Mouse (Mus musculus) CH12.LX (cell line): Measurements from ENCODE around the gene Hsf5. TPM values are rescaled to one million over a fixed set of nuclear protein-coding genes. Genes with fewer than 3 reads are reported as not detected.

ENCODE experiments used
- DNase-seq: peaks from one replicate; pipeline ENCODE4 v3.0.0-alpha.2; 2013; ENCODE audit errors: extremely low read depth
- H3K27ac ChIP-seq: 2 replicates; pipeline ENCODE4 v1.5.1; 2012; ENCODE audit warnings: low read depth, mild to moderate bottlenecking, control low read depth, moderate library complexity; ENCODE audit not compliant: insufficient read depth
- H3K27me3 ChIP-seq: replicated peaks from 2 replicates; pipeline ENCODE3; 2012; ENCODE audit warnings: inconsistent platforms
- H3K36me3 ChIP-seq, 2 experiments: replicated peaks in 1 of 2; 2 replicates each; pipeline versions ENCODE3 to v1.6.1; 2012; ENCODE audit warnings: inconsistent platforms in 1 of 2, low read length in 1 of 2, mild to moderate bottlenecking in 1 of 2, mixed read lengths in 1 of 2, moderate library complexity in 1 of 2; ENCODE audit not compliant: control insufficient read depth in 1 of 2, insufficient read depth in 1 of 2
- H3K4me1 ChIP-seq, 2 experiments: 2 replicates each; pipeline ENCODE4 v1.6.1; 2012; ENCODE audit warnings: inconsistent platforms in 1 of 2, moderate library complexity in 1 of 2; ENCODE audit not compliant: insufficient read depth in 2 of 2, control insufficient read depth in 1 of 2
- H3K4me2 ChIP-seq: 2 replicates; pipeline ENCODE4 v1.6.1; 2012; ENCODE audit warnings: low read depth, mild to moderate bottlenecking, control low read depth; ENCODE audit not compliant: poor library complexity, insufficient read depth, severe bottlenecking
- H3K4me3 ChIP-seq, 3 experiments: fragments of 150-350 bp in 1 of 3; sonication (generic) in 1 of 3; replicated peaks in 1 of 3; 2 replicates each; pipeline versions ENCODE3 to v1.5.1; 2011 to 2012; ENCODE audit warnings: low read depth in 2 of 3, low read length in 2 of 3, mild to moderate bottlenecking in 2 of 3, moderate library complexity in 2 of 3, control low read depth in 1 of 3, improper control_type of control experiment in 1 of 3, inconsistent platforms in 1 of 3, mixed read lengths in 1 of 3; ENCODE audit not compliant: poor library complexity in 1 of 3
- H3K79me2 ChIP-seq: replicated peaks from 2 replicates; pipeline ENCODE4 v1.6.1; 2012; ENCODE audit warnings: mild to moderate bottlenecking, moderate library complexity; ENCODE audit not compliant: control insufficient read depth, poor library complexity, insufficient read depth, severe bottlenecking; ENCODE audit errors: extremely low read depth
- H3K9ac ChIP-seq: 2 replicates; pipeline ENCODE4 v1.6.1; 2012; ENCODE audit warnings: low read depth, mild to moderate bottlenecking, control low read depth, moderate library complexity; ENCODE audit not compliant: insufficient read depth
- H3K9me3 ChIP-seq: replicated peaks from 2 replicates; pipeline ENCODE3; 2012; ENCODE audit warnings: low read length, inconsistent platforms, mixed read lengths
- E2F4 ChIP-seq: IDR thresholded peaks from 2 replicates; pipeline ENCODE4 v1.6.1; 2011; ENCODE audit warnings: low read depth, low read length, improper control_type of control experiment; ENCODE audit not compliant: insufficient replicate concordance
- GABPA ChIP-seq: IDR thresholded peaks from 2 replicates; pipeline ENCODE4 v1.6.1; 2012; ENCODE audit warnings: low read depth, low read length, improper control_type of control experiment, inconsistent platforms; ENCODE audit not compliant: insufficient replicate concordance
- HCFC1 ChIP-seq: IDR thresholded peaks from 2 replicates; pipeline ENCODE4 v1.6.1; 2012; ENCODE audit warnings: low read depth, mild to moderate bottlenecking, inconsistent platforms, low read length, improper control_type of control experiment
- KAT2A ChIP-seq: IDR thresholded peaks from 2 replicates; pipeline ENCODE4 v1.6.1; 2012; ENCODE audit warnings: low read length, improper control_type of control experiment, inconsistent platforms; ENCODE audit not compliant: insufficient replicate concordance
- MAX ChIP-seq: IDR thresholded peaks from 2 replicates; pipeline ENCODE4 v1.6.1; 2011; ENCODE audit warnings: low read length, improper control_type of control experiment
- MAZ ChIP-seq: IDR thresholded peaks from 2 replicates; pipeline ENCODE4 v1.6.1; 2012; ENCODE audit warnings: low read depth, mild to moderate bottlenecking, inconsistent platforms, low read length, improper control_type of control experiment, moderate library complexity
- MXI1 ChIP-seq: IDR thresholded peaks from 2 replicates; pipeline ENCODE4 v1.6.1; 2011; ENCODE audit warnings: mild to moderate bottlenecking, low read depth, low read length, improper control_type of control experiment
- NELFE ChIP-seq: IDR thresholded peaks from 2 replicates; pipeline ENCODE4 v1.6.1; 2011; ENCODE audit warnings: low read depth, low read length, improper control_type of control experiment
- POLR2AphosphoS2 ChIP-seq: IDR thresholded peaks from 2 replicates; pipeline ENCODE4 v1.6.1; 2011; ENCODE audit warnings: low read depth, low read length, improper control_type of control experiment
- RAD21 ChIP-seq: IDR thresholded peaks from 2 replicates; pipeline ENCODE4 v1.6.1; 2011; ENCODE audit warnings: low read depth, mild to moderate bottlenecking, low read length, improper control_type of control experiment, moderate library complexity
- SIN3A ChIP-seq: IDR thresholded peaks from 2 replicates; pipeline ENCODE4 v1.6.1; 2012; ENCODE audit warnings: low read length, improper control_type of control experiment, inconsistent platforms
- SMC3 ChIP-seq: IDR thresholded peaks from 2 replicates; pipeline ENCODE4 v1.6.1; 2011; ENCODE audit warnings: low read depth, low read length, improper control_type of control experiment
- UBTF ChIP-seq: IDR thresholded peaks from 2 replicates; pipeline ENCODE4 v1.6.1; 2012; ENCODE audit warnings: low read depth, mild to moderate bottlenecking, inconsistent platforms, low read length, improper control_type of control experiment, moderate library complexity
- ZKSCAN1 ChIP-seq: IDR thresholded peaks from 2 replicates; pipeline ENCODE4 v1.6.1; 2012; ENCODE audit warnings: low read depth, inconsistent platforms, low read length, improper control_type of control experiment, borderline replicate concordance
- ZMIZ1 ChIP-seq: IDR thresholded peaks from 2 replicates; pipeline ENCODE4 v1.6.1; 2012; ENCODE audit warnings: low read depth, mild to moderate bottlenecking, inconsistent platforms, low read length, improper control_type of control experiment
- dilution Hi-C: fragments of 300-500 bp; cut with MboI; formaldehyde crosslinking; loops from 2 replicates; pipeline ENCODE4 v1.14.3; 2020; ENCODE audit warnings: low sequenced_read_pairs; ENCODE audit not compliant: extremely low pct_unique_long_range_greater_than_20kb, extremely low pct_ligation_motif_present
- in situ Hi-C: fragments of 300-500 bp; cut with MboI; formaldehyde crosslinking; loops from 3 replicates; pipeline ENCODE4 v1.14.3; 2019; ENCODE audit warnings: low sequenced_read_pairs, low pct_ligation_motif_present, low pct_unique_long_range_greater_than_20kb, mixed read lengths
- polyA plus RNA-seq: library from polyadenylated mRNA; unstranded; fragments of >175 nt; gene quantifications from 2 replicates; pipeline ENCODE4 v1.2.1, GENCODE M21; 2012; ENCODE audit warnings: low read depth; ENCODE audit not compliant: insufficient read length
- total RNA-seq, 2 experiments: library from RNA; depleted of rRNA; stranded (reverse); fragments of 300-350 nt in 1 of 2; fragments of >200 nt in 1 of 2; gene quantifications; 2 replicates each; pipeline ENCODE4 v1.2.3; 2012 to 2014

Hsf5 gene
- total and polyA plus RNA-seq, 3 experiments: 0.04 TPM; not detected in 2

DNA sequence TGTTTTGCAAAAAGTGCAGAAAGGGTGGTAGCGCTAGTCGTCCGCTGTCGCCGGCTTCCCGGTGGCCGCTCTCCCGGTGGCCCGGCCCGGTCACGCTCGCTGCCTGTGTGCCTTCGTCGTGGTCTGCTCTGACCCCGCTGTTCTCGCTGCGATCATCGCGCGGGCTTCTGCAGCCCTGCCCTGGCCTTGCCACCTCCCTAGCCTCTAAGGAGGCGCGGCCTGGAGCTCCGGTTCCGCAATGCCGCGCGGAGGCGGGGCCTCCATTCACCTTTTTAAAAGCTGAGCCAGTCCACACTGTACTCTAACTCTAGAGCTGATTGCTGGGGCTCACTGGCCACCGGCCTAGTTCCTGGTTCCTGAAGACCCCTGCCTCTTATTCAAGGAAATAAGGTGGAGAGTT, 22.2 kb downstream of the Hsf5 start (continued):
- TF ChIP-seq E2F4: no peak
- peak; percentile 80; the same call in 1 of the 2 replicates for TF ChIP-seq MAX
- peak; percentile 64; the same call in 1 of the 2 replicates for TF ChIP-seq HCFC1
- no peak for TF ChIP-seq KAT2A
- peak; percentile 95 for TF ChIP-seq UBTF
- peak; percentile 86; the same call in 1 of the 2 replicates for TF ChIP-seq ZMIZ1
- TF ChIP-seq MAZ: no peak
- TF ChIP-seq, all 38 proteins: peak for 16

DNA sequence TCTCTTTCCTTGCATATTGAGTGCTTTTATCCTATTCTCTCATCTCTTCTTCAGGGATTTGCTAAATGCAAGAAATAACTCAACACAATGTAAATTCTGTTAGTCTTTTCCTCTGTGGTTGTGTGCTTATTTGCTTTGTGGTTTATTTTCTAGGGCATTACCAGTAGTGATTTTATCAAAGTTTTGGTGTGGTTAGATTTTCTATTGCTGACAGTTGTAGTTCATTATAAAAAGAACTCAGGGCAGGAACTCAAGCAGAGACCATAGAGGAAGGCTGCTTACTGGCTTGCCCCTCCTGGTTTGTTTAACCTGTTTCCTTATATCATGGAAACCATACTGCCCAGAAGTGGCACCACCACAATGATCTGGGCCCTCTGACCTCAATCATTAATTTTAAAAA, 25.9 kb downstream of the Hsf5 start:
- Histone ChIP-seq H3K36me3 (no peaks in the 10 kb centered on the region), H3K4me3 (no peak overlapping the region), H3K9me3 (no peaks in the 10 kb centered on the region), H3K27ac (no peak overlapping the region), H3K9ac (no peak overlapping the region), H3K4me2 (no peak overlapping the region), H3K27me3 (no peaks in the 10 kb centered on the region), H3K79me2 (no peaks in the 10 kb centered on the region), H3K4me1 (peaks cover 4 to 39% of the 10 kb centered on the region in 2 experiments; a peak in 3 of 4 replicates)
- TF ChIP-seq GABPA: no peak
- TF ChIP-seq MXI1: no peak
- TF ChIP-seq NELFE: no peak
- dilution Hi-C loops (no loop called here), in situ Hi-C loops (no loop called here)
- DNase-seq: no peak

DNA sequence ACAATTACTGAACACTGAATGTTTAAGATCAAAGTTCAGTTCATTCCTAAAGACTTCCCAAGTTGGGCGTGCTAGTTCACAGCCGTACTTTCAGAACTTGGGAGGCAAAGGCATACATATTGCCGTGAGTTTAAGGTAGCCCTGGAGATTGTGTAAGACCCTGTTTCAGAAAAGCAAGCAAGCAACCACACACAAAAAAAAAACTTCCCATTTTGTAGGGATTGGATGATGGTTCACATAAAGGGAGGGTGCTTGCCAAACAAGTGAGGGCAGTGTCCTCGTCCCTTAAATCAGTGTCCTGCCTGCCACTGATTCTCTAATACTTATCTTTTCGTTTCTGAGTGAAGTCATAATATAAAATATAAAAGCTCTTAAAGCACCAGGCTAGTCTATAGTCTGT, 37.7 kb downstream of the Hsf5 start:
- in situ Hi-C loops (no loop called here), dilution Hi-C loops (no loop called here)
- DNase-seq: no peak
- Histone ChIP-seq H3K36me3 (no peaks in the 10 kb centered on the region), H3K27me3 (no peaks in the 10 kb centered on the region), H3K27ac (no peak overlapping the region), H3K9ac (no peak overlapping the region), H3K79me2 (no peaks in the 10 kb centered on the region), H3K4me3 (no peak overlapping the region), H3K4me2 (no peak overlapping the region), H3K9me3 (no peaks in the 10 kb centered on the region), H3K4me1 (peaks cover 0 to 8% of the 10 kb centered on the region in 2 experiments; a peak in 1 of 4 replicates)
- no peak for TF ChIP-seq POLR2AphosphoS2
- no peak for TF ChIP-seq KAT2A
- TF ChIP-seq RAD21: no peak
- no peak for TF ChIP-seq SIN3A
- TF ChIP-seq SMC3: no peak
- TF ChIP-seq ZKSCAN1: no peak
